Mouse (Mus musculus) megakaryocyte-erythroid progenitor cell, adult 5 weeks (primary cell): ENCODE measurements around the gene Zfp986. TPM values are rescaled to one million over a fixed set of nuclear protein-coding genes. Genes with fewer than 3 reads are reported as not detected.

Experiments used
- polyA plus RNA-seq: library from polyadenylated mRNA; stranded (reverse); fragments of >175 nt; gene quantifications from 2 replicates; pipeline ENCODE4 v1.2.3, GENCODE M21; 2012

Zfp986 gene
- polyA plus RNA-seq = not detected in 2 replicates

GRCm38 (mm10) chr4:145868494-145868893 lies at the start of gene Zfp986:
Gene Zfp986, plus strand, starts transcription at chr4:145868794.

Other genes starting within 250 kb of the Zfp986 start
- gene Zfp980, start 198.1 kb upstream of the Zfp986 start, polyA plus RNA-seq = 0.06 and 0.08 TPM in 2 replicates
- gene Zfp987, start 228.5 kb downstream of the Zfp986 start, polyA plus RNA-seq = 0.03 TPM in 2 replicates